Mouse (Mus musculus): ENCODE results near the gene Asic4.
A peak's percentile ranks its signal among the peaks of the same experiment; 100 is the strongest.

Asic4 gene

DNA sequence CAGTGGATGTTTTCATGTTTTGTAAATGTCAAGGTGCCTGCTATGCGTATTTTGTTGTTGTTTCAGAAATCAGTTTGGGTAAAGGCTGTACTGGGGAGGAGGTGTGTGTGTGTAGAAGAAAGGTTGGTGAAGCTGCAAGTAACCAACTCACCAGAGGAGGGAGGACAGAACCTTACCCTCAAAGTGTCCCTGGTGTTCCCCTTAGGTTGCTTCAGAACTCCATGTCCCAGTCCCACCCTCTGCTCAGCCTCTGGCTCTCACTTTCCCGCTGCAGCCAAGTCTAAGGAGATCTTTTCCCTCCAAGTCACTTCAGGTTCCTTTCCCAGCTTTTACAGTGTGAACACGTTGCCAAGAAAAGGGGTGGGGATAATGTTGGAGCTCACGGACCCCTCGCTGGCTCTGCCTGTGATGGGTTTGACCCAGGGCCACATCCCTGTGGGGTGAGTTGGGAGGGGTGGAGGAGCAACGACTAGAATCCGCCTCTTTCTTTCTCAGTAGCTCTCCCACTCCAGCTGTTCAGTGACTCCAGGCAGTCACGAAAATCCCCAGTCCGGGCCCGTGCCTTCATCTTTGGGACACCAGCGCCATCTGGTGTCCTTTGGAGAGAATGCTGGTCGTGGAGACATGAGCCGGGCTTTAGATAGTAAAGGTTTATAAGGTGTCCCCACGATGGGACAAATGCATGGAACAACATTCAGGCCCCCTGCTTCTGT lies 17.1 kb downstream of the Asic4 start:
- peak; percentile 81 for DNase-seq (ENCODE audit: low spot score)

- DNase-seq (ENCODE audit: low spot score): no peak
Observed at GRCm38 (mm10) chr1:75469287-75469825, 19.1 kb downstream of the Asic4 start.

DNA sequence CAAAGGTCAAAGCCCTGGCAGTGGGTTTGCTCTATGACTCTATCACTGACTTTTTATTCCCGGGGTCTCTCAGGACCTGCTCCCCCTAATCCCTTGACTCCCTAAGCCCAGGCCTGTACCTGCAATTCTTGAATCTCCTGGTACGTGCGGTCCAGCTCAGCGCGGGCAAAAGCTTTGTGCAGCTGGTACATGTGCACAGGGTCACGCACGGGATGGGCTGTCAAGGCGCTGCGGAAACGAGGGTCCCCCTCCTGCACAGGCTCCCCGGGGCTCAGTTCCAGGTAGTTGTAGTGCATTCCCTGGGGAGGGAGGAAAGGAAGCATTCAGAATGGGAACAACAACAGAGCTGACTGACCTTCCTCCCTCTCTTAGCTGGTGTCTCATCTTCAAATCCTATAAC lies 26.2 kb downstream of the Asic4 start:
- DNase-seq (ENCODE audit: low spot score): no peak

GRCm38 (mm10) chr1:75477264-75477965 lies 27.2 kb downstream of the Asic4 start:
- peak; percentile 90 for DNase-seq (ENCODE audit: low spot score)

- no peak for DNase-seq (ENCODE audit: low spot score)
Observed at GRCm38 (mm10) chr1:75477966-75478290, 27.7 kb downstream of the Asic4 start.

GRCm38 (mm10) chr1:75478497-75478896 lies 28.3 kb downstream of the Asic4 start:
- peak; percentile 34 for DNase-seq (ENCODE audit: low spot score)

DNA sequence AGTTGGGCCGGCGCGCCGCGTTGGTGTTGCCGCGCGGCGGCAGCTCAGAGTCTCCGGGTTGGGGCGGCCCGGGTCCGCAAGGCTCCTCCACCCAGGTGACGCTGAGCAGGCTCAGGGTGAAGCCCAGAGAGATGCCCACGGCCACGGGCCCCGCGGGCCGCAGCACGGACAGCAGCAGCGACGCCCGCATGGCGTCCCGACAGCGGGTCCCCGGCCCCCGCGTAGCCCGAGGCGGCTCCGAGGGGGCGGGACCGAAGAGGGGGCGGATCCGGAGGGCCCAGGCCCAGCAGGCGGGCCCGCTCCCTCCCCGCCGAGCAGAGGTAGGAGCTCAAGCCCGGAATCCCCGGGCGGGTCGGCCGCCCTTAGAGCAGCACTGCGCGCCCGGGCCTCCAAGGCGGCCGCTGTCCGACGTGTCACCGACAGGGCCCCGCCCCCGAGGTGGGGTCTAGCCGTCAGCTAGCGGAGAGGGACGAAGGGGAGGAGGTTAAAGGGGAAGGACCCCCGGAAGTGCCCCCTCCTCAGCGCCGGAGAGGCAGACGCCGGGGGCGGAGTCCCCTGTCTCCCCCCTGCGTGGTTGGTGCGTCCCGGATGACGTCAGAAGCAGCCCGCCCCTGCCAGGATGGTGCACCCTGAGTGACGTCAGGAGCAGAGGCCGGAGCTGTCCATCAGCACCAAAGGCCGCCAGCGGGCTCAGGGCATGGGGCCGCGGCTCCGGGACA lies 28.8 kb downstream of the Asic4 start, which contains the start of the genes Chpf and Tmem198:
Gene Chpf, minus strand, starts transcription at position 392 of the 719 bp plus-strand sequence.
Gene Tmem198, plus strand, starts transcription at position 617 of the 719 bp plus-strand sequence.
- peak; percentile 96 for DNase-seq (ENCODE audit: low spot score)

DNA sequence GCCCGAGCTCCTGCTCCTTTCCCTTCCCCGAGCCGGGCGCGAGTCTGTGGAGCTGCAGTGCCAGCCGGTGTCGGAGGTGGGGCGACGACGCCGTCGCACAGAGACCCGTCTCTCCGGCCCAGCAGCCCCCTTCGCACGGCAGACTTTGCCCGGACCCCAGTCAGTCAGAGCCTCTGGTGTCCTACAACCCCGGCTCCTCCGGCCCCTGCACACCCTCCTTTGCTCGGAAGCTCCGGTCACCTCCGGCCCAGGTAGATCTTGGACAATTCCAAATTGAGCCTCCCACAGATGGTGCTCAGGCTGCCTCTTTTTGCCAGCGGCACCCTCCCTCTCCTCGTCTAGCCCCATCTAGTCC lies 29.4 kb downstream of the Asic4 start:
- no peak for DNase-seq (ENCODE audit: low spot score)

DNA sequence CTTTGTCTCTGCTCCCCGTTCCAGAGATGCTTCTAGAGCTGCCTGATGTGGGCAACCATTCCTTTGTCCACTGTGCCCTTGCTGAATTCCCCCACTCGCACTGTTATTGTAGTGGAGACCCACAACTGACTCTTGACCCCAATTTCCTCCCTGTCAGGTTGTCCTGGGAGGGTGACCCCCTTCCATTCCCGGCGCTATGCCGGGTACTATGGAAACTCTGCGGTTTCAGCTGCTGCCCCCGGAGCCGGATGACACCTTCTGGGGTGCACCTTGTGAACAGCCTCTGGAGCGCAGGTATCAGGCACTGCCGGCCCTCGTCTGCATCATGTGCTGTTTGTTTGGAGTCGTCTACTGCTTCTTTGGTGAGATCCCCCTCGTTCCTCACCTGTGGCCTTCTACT lies 29.8 kb downstream of the Asic4 start:
- DNase-seq (ENCODE audit: low spot score): no peak

GRCm38 (mm10) chr1:75480735-75481134 lies 30.5 kb downstream of the Asic4 start:
- no peak for DNase-seq (ENCODE audit: low spot score)

DNA sequence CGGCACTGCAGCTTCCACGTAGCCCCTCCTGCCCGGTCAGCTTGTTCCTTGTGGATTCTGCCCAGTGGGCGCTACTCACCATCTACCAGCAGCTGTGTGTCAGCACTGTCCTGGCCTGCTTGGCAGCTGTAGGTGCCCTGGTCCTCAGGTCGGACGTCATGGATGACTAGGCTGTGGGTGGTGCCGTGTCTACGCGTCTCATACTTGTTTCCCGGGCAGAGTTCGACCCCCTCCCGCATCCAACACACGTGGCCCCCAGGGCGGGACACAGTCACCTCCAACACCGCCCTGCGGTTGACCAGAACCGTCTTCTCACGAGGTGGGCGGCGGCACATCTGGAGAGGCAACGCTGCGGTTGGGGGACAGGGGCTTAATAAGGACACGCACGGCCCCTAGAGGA lies 36.3 kb downstream of the Asic4 start:
- no peak for DNase-seq (ENCODE audit: low spot score)

DNA sequence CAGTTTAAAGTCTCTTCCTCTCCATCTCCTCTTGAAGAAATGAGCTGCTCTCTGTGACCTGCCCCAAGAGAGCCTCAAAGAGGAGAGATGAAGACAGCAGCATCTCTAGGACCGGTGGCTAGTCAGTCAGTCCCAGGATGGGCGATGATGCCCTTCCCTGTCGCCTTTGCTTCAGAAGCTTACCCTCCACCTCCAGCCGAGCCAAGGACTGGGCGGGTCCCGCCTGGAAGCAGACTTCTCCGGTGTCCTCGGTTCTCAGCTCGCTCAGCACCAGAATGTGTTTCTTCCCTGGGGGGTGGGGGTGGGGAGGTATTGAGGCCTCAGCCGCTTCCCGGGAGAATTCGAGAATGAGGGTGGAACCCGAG lies 36.8 kb downstream of the Asic4 start:
- no peak for DNase-seq (ENCODE audit: low spot score)

- DNase-seq (ENCODE audit: low spot score): peak; percentile 79
Observed at GRCm38 (mm10) chr1:75487405-75488161, 37.3 kb downstream of the Asic4 start.

GRCm38 (mm10) chr1:75490785-75491551 lies 40.7 kb downstream of the Asic4 start:
- no peak for DNase-seq (ENCODE audit: low spot score)

- no peak for DNase-seq (ENCODE audit: low spot score)
Observed at GRCm38 (mm10) chr1:75492579-75493170, 42.4 kb downstream of the Asic4 start.

DNA sequence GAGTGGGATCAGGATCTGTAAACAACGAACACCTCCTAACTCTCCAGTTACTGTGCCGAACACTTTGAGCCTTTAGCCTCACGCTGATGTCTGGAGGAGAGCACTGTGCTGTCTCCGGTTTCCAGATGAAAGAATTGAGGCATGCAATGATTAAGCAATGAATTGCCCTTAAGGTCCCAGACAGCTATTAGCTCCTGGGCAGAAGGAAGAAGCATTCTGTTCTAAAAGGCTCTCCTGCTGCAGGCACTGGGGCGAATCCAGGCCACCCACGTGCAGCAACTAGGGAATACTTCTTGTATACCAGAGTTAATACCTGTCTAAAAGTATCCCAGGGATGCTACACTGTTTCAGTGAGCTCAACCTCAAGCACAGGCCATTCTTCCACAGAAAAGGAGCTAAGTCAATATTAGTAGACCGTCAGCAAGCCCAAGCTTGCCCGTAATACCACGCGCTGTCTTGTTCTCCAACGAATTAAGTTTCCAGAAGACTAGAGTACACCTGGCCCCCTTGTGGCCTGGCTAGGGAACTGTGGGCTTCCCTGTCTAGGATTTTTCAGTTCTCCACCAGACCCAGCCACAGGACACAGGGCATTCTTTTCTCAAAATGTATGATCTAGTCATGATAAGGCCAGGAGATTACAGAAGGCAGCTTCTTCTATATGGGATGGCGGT lies 44.8 kb downstream of the Asic4 start:
- peak; percentile 60 for DNase-seq (ENCODE audit: low spot score)

- DNase-seq (ENCODE audit: low spot score): no peak
Observed at GRCm38 (mm10) chr1:75498897-75499296, 48.7 kb downstream of the Asic4 start.

DNA sequence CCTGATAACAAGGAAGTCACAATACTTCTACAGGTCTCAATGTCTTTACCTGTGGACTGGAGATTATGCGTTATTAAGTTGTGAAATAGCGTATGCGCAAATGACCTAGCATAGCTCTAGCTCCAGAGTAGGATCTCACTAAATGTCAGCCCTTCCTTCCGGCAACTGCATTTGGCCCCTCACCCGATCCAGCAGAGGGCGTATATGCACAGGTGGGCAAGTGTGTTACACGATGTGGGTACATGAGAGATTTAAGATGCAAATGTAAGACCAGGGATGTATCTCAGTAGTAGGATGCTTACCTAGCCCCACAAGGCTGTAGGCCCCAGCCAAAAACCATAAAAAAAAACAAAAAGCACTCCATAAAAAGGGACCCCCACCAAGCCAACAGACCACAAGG lies 49.2 kb downstream of the Asic4 start:
- DNase-seq (ENCODE audit: low spot score): no peak

DNA sequence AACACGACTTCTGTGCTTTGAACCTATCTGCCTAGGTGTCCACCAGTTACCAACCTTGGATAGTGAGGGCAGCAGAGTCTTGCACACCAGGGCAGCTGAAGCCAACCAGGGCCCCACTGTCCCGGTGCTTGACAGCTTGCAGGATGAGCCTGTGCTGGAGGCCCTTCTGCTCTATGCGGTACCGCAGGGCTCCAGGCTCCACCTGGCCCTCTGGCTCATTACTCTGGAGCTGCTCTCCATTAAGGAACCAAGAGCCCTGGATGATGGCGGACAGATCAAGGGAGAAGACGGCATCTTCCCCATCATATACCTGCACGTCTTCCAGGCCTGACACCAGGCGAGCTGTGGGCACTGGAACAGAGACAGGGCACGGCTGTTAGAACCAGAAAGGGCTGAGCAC lies 51.7 kb downstream of the Asic4 start:
- no peak for DNase-seq (ENCODE audit: low spot score)

DNA sequence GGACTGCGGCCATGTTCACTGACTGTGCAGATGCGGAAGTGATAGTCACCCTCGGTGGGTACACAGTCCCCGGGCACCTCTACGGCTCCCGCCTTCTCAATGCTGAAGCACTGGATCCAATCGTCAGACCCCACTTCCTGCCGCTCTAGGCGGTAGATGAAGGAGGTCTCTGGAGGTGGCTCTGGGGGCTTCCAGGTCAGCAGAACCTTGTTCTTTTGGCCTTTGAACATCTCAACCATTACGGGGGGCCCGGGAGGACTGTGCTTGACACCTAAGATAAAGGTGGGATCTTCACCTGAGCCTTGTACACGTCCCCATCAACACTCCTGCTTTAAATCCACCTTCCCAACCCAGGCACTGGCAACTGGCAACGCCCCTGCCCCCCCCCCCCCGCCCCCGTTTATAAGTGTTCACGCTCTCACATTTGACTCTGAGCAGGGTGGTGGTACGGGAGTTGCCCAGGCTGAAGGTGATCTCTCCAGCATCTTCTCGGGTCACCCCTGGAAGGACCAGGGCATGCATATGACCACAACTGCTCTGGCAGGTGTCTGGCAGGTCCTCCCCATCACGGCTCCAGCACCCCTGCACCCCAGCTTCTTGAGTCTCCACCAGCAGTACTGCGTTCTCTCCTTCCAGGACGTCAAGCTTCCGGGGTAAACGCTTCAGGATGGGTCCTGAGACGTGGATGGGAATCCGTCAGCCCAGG lies 52.9 kb downstream of the Asic4 start:
- DNase-seq (ENCODE audit: low spot score): no peak
